Mouse (Mus musculus) midbrain, embryonic 15.5 days (tissue): ENCODE measurements at regions not wholly inside any gene's neighbourhood (a gene's known extent, or its start where the extent isn't known, plus 50 kb on each side); places are given as distances from the start of the nearest gene placed in this dataset.

Source experiments
- ATAC-seq: fragments of 200-750 bp; cut with Nextera tagmentation; replicated peaks from 2 replicates; pipeline ENCODE4 v1.8.0; 2017; ENCODE audit warnings: moderate TSS enrichment
- H3K27ac ChIP-seq: fragments of 300-500 bp; sonication (generic); 2 replicates; pipeline ENCODE4 v1.5.1; 2015; ENCODE audit warnings: mild to moderate bottlenecking, inconsistent platforms
- H3K27me3 ChIP-seq: fragments of 300-500 bp; sonication (generic); replicated peaks from 2 replicates; pipeline ENCODE4 v1.6.1; 2015; ENCODE audit warnings: inconsistent platforms
- H3K36me3 ChIP-seq: fragments of 300-500 bp; sonication (generic); replicated peaks from 2 replicates; pipeline ENCODE4 v1.6.1; 2015; ENCODE audit warnings: inconsistent platforms
- H3K4me1 ChIP-seq: fragments of 300-500 bp; sonication (generic); 2 replicates; pipeline ENCODE4 v1.6.1; 2015; ENCODE audit warnings: inconsistent platforms
- H3K4me2 ChIP-seq: fragments of 300-500 bp; sonication (generic); 2 replicates; pipeline ENCODE4 v1.6.1; 2015; ENCODE audit warnings: inconsistent platforms, mild to moderate bottlenecking, moderate library complexity
- H3K4me3 ChIP-seq: fragments of 300-500 bp; sonication (generic); 2 replicates; pipeline ENCODE4 v1.5.1; 2015; ENCODE audit warnings: mild to moderate bottlenecking, inconsistent platforms
- H3K9ac ChIP-seq: fragments of 300-500 bp; sonication (generic); 2 replicates; pipeline ENCODE4 v1.6.1; 2015; ENCODE audit warnings: mild to moderate bottlenecking, inconsistent platforms
- H3K9me3 ChIP-seq: fragments of 300-500 bp; sonication (generic); 2 replicates; pipeline ENCODE4 v1.6.1; 2016; ENCODE audit warnings: inconsistent platforms
- WGBS: fragments of 180-500 bp; shearing (Covaris S2); methylation state at CpG from one replicate; pipeline ENCODE4 v1.1.7; 2015; ENCODE audit warnings: mixed read lengths; 5-methylcytosine and 5-hydroxymethylcytosine counted together

GRCm38 (mm10) chr1:42260033-42260925, 435.3 kb upstream of the Pou3f3 start:
- ATAC-seq = no peak

GRCm38 (mm10) chr1:42261031-42261430, 434.5 kb upstream of the Pou3f3 start:
- no peaks in the 10 kb centered on the region for H3K36me3 ChIP-seq
- H3K9ac ChIP-seq = no peak overlapping the region
- no peaks in the 10 kb centered on the region for H3K9me3 ChIP-seq
- 17% methylated on average over 3 of the region's 3 CpGs for WGBS
- H3K27me3 ChIP-seq = no peaks in the 10 kb centered on the region
- no peak overlapping the region for H3K4me3 ChIP-seq
- H3K4me1 ChIP-seq = peaks cover 41% of the 10 kb centered on the region
- H3K27ac ChIP-seq = peak overlapping the region; percentile 80; the same call in 1 of the 2 replicates
- ATAC-seq = no peak
- H3K4me2 ChIP-seq = peak overlapping the region; percentile 56; the same call in 1 of the 2 replicates

More at GRCm38 (mm10) chr1:42260033-42260925, 435.3 kb upstream of the Pou3f3 start:
- Histone ChIP-seq H3K9ac (peak overlapping the region; percentile 16; the same call in 1 of the 2 replicates), H3K27me3 (no peaks in the 10 kb centered on the region), H3K4me3 (no peak overlapping the region), H3K4me2 (peak overlapping the region; percentile 16), H3K4me1 (peaks cover 41% of the 10 kb centered on the region), H3K9me3 (no peaks in the 10 kb centered on the region), H3K27ac (peak overlapping the region; percentile 80), H3K36me3 (no peaks in the 10 kb centered on the region)
- WGBS = 29% methylated on average over 9 of the region's 9 CpGs

DNA sequence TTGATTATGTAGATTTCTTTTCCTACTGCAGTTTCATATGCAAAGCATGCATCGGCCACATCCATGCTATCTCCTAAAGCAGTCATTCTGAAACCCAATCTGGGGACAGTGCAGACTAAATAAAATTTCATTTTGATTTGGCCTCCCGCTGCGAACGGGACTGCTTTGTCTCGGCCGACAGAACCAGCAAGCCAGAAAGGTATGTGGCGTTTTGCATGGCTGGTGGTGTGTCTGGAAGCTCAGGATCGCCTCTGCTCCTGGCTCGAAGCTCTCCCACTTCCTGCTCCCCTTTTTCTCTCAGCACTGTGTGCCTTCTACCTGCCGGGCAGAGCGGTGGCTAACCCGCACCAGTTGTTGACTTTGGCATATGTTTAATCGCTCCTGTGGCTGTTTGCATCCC, 433.8 kb upstream of the Pou3f3 start:
- Histone ChIP-seq H3K36me3 (no peaks in the 10 kb centered on the region), H3K27ac (peak overlapping the region; percentile 80), H3K27me3 (no peaks in the 10 kb centered on the region), H3K4me1 (peaks cover 41% of the 10 kb centered on the region), H3K4me3 (peak overlapping the region; percentile 28), H3K4me2 (peak overlapping the region; percentile 56), H3K9me3 (no peaks in the 10 kb centered on the region), H3K9ac (peak overlapping the region; percentile 50)
- ATAC-seq = peak; percentile 41; the same call in 1 of the 2 replicates
- WGBS = 2% methylated on average over 13 of the region's 13 CpGs

GRCm38 (mm10) chr1:42262606-42263005, 433.0 kb upstream of the Pou3f3 start:
- Histone ChIP-seq H3K36me3 (no peaks in the 10 kb centered on the region), H3K4me1 (peaks cover 36% of the 10 kb centered on the region), H3K27me3 (no peaks in the 10 kb centered on the region), H3K4me2 (peak overlapping the region; percentile 56), H3K9me3 (no peaks in the 10 kb centered on the region), H3K9ac (0 out of 2 replicates have a peak overlapping the region, but pooled peaks have one; percentile 8), H3K4me3 (peak overlapping the region; percentile 2; the same call in 1 of the 2 replicates), H3K27ac (peak overlapping the region; percentile 54)
- WGBS = 27% methylated on average over 5 of the region's 5 CpGs
- no peak for ATAC-seq

DNA sequence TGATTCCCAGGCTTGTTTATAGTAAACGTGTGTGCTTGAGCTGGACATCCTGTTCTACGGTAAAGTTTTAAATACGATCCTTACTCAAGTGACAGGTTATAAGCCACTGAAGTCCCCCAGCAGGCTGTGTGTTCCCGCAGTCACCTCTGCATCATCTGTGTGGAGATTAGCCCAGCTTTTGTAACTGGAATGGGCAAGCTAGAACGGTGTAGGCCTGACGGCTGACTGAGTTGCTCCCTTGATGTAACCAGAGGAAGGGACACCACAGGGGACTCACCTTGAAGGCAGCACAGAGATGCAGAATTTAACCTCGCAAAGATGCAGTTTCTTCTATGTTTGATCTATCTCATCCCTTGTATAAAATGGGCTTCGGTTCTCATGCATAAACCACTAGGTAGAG, 418.4 kb upstream of the Pou3f3 start:
- Histone ChIP-seq H3K27me3 (no peaks in the 10 kb centered on the region), H3K4me1 (peaks cover 7% of the 10 kb centered on the region), H3K36me3 (no peaks in the 10 kb centered on the region), H3K4me3 (no peak overlapping the region), H3K4me2 (no peak overlapping the region), H3K9ac (no peak overlapping the region), H3K9me3 (no peaks in the 10 kb centered on the region), H3K27ac (no peak overlapping the region)
- ATAC-seq = no peak; the same call in 1 of the 2 replicates
- WGBS = 34% methylated on average over 8 of the region's 8 CpGs

- no peak for ATAC-seq
- H3K4me1 ChIP-seq = no peaks in the 10 kb centered on the region; the same call in 1 of the 2 replicates
- no peaks in the 10 kb centered on the region for H3K36me3 ChIP-seq
- WGBS = 63% methylated on average over 10 of the region's 10 CpGs
- H3K4me3 ChIP-seq = no peak overlapping the region
- H3K4me2 ChIP-seq = no peak overlapping the region
- no peaks in the 10 kb centered on the region for H3K9me3 ChIP-seq
- no peak overlapping the region for H3K27ac ChIP-seq
- no peak overlapping the region for H3K9ac ChIP-seq
- no peaks in the 10 kb centered on the region for H3K27me3 ChIP-seq
Measured at GRCm38 (mm10) chr1:42295841-42296240, 399.7 kb upstream of the Pou3f3 start.

GRCm38 (mm10) chr1:42309251-42309650, 386.3 kb upstream of the Pou3f3 start:
- Histone ChIP-seq H3K27me3 (no peaks in the 10 kb centered on the region), H3K27ac (no peak overlapping the region), H3K4me1 (no peaks in the 10 kb centered on the region), H3K4me2 (no peak overlapping the region), H3K4me3 (no peak overlapping the region), H3K9ac (no peak overlapping the region), H3K36me3 (no peaks in the 10 kb centered on the region), H3K9me3 (no peaks in the 10 kb centered on the region)
- ATAC-seq = no peak
- 85% methylated on average over 1 of the region's 1 CpGs for WGBS

DNA sequence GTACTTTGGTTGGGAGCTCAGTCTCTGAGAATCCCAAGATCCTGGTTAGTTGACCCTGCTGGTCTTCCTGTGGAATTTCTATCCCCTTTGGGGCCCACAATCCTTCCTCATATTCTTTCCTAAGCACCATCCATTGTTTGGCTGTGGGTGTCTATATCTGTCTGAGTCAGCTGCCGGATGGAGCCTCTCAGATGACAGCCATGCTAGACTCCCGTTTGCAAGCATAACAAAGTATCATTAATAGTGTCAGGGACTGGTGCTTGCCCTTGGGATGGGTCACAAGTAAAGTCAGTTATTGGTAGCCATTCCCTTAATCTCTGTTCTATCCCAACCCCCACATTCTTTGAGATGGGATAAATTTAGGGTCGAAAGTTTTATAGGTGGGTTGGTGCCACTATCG, 382.1 kb upstream of the Pou3f3 start:
- no peak for ATAC-seq
- Histone ChIP-seq H3K27ac (no peak overlapping the region), H3K4me1 (no peaks in the 10 kb centered on the region), H3K4me2 (no peak overlapping the region), H3K27me3 (no peaks in the 10 kb centered on the region), H3K9ac (no peak overlapping the region), H3K4me3 (no peak overlapping the region), H3K36me3 (no peaks in the 10 kb centered on the region), H3K9me3 (no peaks in the 10 kb centered on the region)
- 90% methylated on average over 4 of the region's 4 CpGs for WGBS

GRCm38 (mm10) chr1:42351884-42352283, 343.7 kb upstream of the Pou3f3 start:
- no peak overlapping the region for H3K4me3 ChIP-seq
- H3K27me3 ChIP-seq = no peaks in the 10 kb centered on the region
- no peak overlapping the region for H3K27ac ChIP-seq
- 46% methylated on average over 4 of the region's 4 CpGs for WGBS
- H3K36me3 ChIP-seq = no peaks in the 10 kb centered on the region
- H3K4me1 ChIP-seq = peaks cover 14% of the 10 kb centered on the region
- no peak overlapping the region for H3K4me2 ChIP-seq
- no peaks in the 10 kb centered on the region for H3K9me3 ChIP-seq
- no peak overlapping the region for H3K9ac ChIP-seq
- ATAC-seq = no peak

GRCm38 (mm10) chr1:42352389-42352788, 343.2 kb upstream of the Pou3f3 start:
- ATAC-seq = no peak
- no peak overlapping the region for H3K27ac ChIP-seq
- H3K9ac ChIP-seq = no peak overlapping the region

DNA sequence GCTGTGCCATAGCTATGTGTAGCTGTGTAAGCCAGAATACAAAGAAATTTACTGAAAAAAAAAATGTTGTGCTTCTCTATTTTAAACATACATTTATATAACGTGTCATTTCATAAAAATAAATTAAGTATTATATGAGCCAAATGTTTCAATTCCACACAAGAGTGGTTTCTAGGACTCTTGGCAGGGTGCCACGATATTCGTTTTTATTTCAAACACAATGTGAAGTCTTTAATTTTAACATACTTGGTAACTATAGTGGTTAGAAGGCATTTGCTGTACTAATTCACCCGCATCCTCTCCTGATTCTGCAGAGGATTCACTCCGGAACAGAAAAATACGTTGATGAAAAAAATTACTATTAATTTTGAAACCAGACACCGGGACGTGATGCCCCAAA, 342.5 kb upstream of the Pou3f3 start:
- Histone ChIP-seq H3K4me1 (peaks cover 14% of the 10 kb centered on the region), H3K9me3 (no peaks in the 10 kb centered on the region), H3K4me2 (no peak overlapping the region), H3K9ac (no peak overlapping the region), H3K27me3 (no peaks in the 10 kb centered on the region), H3K36me3 (no peaks in the 10 kb centered on the region), H3K4me3 (no peak overlapping the region), H3K27ac (no peak overlapping the region)
- 78% methylated on average over 8 of the region's 8 CpGs for WGBS
- no peak for ATAC-seq

More at GRCm38 (mm10) chr1:42352389-42352788, 343.2 kb upstream of the Pou3f3 start:
- WGBS = 51% methylated on average over 13 of the region's 13 CpGs
- Histone ChIP-seq H3K4me1 (peaks cover 14% of the 10 kb centered on the region), H3K36me3 (no peaks in the 10 kb centered on the region), H3K9me3 (no peaks in the 10 kb centered on the region), H3K27me3 (no peaks in the 10 kb centered on the region), H3K4me3 (no peak overlapping the region), H3K4me2 (no peak overlapping the region)

DNA sequence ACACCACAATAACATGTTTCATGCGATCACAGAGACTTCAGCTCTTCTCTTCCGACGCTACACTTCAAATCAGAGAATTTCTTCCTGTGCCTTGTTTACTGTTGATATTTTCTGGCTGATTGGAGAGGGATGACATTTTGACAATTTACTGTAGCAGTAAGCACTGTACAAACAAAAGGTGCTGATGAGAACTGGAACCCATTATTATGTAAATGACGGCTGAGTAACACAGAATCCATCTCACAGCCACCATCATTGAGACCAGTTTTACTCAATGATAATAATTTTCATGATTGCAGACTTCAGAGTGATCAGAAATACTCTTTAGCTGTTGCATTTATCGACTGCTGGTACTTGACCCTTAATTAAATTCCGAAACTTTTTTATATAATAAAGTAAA, 341.5 kb upstream of the Pou3f3 start:
- H3K27ac ChIP-seq = no peak overlapping the region
- H3K4me2 ChIP-seq = no peak overlapping the region
- no peaks in the 10 kb centered on the region for H3K36me3 ChIP-seq
- no peak for ATAC-seq
- no peaks in the 10 kb centered on the region for H3K9me3 ChIP-seq
- H3K4me3 ChIP-seq = no peak overlapping the region
- H3K4me1 ChIP-seq = peaks cover 14% of the 10 kb centered on the region
- no peaks in the 10 kb centered on the region for H3K27me3 ChIP-seq
- H3K9ac ChIP-seq = no peak overlapping the region
- 78% methylated on average over 6 of the region's 6 CpGs for WGBS

GRCm38 (mm10) chr1:42362438-42362837, 333.1 kb upstream of the Pou3f3 start:
- no peak overlapping the region for H3K4me2 ChIP-seq
- no peaks in the 10 kb centered on the region for H3K36me3 ChIP-seq
- ATAC-seq = no peak
- H3K9me3 ChIP-seq = no peaks in the 10 kb centered on the region
- 78% methylated on average over 3 of the region's 3 CpGs for WGBS
- no peak overlapping the region for H3K27ac ChIP-seq
- H3K9ac ChIP-seq = no peak overlapping the region
- no peaks in the 10 kb centered on the region for H3K4me1 ChIP-seq
- no peaks in the 10 kb centered on the region for H3K27me3 ChIP-seq
- H3K4me3 ChIP-seq = no peak overlapping the region
